Mouse (Mus musculus) cerebellum, adult 18-20 months (tissue): ENCODE measurements around the gene Gna11.

Experiments
- DNase-seq, 2 experiments: peaks; one replicate each; pipeline ENCODE4 v3.0.0; 2021

Gna11 gene

DNA sequence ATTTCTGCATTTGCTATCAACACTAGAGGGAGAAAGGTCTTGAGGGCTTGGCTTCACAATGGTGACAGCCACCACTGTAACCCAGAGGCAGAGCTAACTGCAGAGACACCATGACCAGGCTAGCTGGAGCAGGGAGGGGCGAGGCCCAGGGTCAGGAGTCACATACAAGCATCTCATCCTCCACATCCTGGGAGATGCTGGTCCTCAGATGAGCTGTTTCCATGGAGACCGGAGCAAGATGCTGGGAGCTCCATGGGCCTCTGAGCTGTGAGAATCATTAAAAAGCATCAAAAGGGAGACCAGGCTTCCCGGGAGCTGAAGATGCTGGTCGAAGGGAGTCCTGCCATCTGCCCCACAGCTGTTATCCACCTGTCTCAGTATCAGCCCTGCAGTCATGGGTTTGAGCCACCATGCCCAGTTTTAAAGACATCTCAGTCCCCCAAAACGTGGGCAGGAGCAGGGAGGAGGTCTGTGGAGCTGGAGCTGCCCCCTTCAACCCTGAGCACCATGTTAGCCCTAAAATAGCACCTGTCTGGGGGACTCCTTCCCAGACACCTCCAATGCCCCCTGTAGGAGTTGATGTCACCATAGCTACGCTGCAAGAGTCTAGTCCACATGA lies 60.4 kb downstream of the Gna11 start:
- no peak for DNase-seq

DNA sequence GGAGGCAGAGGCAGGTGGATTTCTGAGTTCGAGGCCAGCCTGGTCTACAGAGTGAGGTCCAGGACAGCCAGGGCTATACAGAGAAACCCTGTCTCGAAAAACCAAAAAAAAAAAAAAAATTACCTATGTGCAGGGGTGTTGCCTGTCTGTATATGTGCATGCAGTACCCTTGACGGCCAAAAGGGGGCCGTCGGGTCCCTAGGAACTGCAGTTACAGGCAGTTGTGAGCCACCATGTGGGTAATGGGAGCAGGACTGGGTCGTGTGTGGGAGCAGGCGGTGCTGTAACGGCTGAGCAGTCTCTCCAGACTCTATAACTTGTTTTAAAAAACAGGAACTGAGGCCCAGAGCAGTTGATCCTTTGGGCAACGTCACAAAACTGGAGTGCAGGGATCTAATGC lies 61.0 kb downstream of the Gna11 start:
- DNase-seq, result peak; percentile 46 to 62

DNA sequence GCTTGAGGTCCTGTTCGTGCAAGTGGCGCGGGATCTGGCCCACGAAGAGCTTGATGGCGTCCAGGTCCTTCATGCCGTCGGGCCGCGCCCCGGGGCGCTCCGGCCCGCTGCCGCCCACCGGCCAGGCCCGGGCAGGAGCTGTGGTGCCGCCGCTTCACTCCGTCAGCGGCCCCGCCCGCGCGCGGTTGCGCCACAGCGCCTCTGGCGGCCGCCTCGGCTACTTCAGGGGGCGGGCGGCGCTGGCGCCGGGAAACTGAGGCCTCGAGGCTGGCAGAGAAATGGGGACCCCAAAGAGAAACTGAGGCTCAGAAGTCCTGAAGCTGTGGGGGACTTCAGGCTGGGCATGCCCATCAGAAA lies 62.5 kb downstream of the Gna11 start, which contains the start of gene Celf5:
TSS of gene Celf5 (minus strand) at position 177 of the 357 bp plus-strand sequence.
- DNase-seq, result peak; percentile 54 to 89

DNA sequence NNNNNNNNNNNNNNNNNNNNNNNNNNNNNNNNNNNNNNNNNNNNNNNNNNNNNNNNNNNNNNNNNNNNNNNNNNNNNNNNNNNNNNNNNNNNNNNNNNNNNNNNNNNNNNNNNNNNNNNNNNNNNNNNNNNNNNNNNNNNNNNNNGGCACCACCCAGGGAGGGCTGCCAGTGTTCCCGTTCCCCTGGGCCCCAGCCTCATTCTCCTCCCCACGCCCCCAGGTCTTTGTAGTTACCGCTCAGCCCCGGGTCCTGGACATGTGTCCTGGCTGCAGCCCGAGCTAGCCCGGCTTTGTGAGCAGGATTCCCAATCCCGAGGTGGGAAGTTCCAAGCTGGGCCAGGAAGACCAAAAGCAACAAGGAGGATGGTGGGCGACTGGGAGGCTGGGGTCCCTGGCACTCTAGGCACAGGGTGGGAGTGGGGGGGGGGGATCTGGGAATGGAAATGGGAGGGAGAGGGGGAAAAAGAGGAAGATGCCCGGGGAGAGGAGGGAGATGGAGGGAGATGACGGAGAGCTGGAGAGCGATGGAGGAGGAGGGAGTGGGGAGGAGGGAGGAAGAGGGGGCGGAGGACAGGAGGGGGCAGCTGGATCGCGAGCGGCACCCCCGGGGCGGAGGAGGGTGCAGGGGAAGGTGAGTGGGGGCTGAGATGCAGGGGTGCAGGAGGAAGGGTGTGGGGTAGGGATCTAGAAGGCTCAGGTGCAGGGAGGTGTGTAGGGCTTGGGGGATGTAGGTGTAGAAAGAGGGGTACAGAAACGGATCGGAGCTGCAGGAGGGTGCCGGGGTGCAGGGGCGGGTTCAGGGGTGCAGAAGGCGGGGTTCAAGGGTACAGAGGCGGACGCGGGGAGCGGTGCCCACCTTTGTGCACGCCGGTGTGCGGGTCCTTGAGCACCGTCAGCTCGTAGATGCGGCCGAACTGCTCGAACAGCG lies 63.1 kb downstream of the Gna11 start:
- DNase-seq, result peak in 1 of 2 experiments; percentile 46
